Mouse (Mus musculus) urinary bladder, postnatal 36 days (tissue): ENCODE results near the gene Fry.
A peak's percentile ranks its signal among the peaks of the same experiment; 100 is the strongest.

Experiments used
- DNase-seq, 2 experiments: peaks; one replicate each; pipeline ENCODE4 v3.0.0; 2022; ENCODE audit warnings: low spot score in 2 of 2, mixed read lengths in 1 of 2

Fry gene

DNA sequence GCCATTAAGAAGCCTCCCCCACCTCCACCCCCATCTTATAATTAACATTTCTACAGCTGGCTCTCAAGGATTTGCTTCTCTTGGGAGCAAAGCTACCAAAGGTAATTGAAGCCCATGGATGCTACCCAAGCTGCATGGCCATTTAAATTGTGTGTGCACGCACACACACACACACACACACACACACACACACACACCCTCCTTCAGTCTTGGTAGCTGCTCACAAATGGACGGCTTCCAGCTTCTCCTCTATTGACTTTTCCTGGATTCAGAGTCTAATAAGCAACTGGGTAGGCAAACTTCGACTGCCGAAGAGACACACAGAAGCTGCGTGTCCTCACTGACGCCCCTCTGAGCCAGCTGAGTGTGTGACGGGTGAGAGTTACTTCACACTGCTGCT lies 11.7 kb downstream of the Fry start:
- DNase-seq: no peak

DNA sequence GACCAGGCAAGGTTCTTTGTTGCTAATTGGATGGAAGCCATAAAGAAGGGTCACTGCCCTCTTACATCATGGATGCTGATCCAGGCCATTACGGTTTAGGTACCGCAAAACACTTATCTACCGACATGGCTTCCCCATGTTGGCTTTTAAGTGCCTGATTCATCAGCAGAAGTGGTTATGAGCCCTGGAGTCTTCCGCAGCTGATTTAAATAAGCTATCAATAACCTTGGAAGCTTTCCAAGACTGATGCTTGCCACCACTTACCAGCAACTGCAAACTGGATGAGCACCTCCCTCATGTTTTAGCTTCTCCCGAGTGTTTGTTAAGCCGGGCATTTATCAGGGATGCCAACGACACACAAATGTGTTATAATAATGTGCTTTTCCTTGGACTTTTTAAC lies 12.7 kb downstream of the Fry start:
- no peak for DNase-seq

DNA sequence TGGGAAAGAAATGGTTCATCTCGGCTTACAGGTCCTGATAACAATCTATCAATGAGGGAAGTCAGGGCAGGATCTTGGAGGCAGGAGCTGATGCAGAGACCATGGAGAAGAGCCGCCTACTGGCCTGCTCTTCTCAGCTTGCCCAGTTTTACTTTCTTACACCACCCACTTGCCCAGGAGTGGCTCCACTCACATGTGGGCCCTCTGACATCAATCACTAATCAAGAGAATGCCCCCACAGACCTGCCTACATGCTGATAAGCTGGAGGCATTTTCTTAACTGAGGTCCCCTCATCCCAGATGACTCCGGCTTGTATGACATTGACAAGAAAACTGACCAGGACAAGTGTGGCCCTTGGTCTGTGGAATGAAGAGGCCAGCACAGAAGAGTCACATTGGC lies 16.2 kb downstream of the Fry start:
- no peak for DNase-seq

DNA sequence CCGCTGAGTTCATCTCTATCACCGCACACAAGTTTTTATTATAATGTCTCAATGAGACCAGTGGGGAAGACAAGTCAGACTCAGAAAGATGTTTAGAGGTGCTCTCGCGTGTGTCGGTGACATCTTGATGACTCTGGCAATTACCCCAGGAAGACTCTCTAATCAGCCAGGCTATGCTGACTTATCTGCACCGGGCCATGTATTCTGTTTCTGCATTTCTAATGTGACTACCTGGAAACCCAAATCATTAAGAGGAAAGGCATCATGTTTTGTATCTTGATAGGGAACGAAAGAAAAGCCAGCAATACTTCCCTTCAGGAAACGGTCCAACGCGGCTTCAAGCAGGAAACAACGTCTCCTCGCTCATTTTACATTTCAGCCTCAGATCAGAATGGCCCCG lies 17.1 kb downstream of the Fry start:
- DNase-seq: no peak

DNA sequence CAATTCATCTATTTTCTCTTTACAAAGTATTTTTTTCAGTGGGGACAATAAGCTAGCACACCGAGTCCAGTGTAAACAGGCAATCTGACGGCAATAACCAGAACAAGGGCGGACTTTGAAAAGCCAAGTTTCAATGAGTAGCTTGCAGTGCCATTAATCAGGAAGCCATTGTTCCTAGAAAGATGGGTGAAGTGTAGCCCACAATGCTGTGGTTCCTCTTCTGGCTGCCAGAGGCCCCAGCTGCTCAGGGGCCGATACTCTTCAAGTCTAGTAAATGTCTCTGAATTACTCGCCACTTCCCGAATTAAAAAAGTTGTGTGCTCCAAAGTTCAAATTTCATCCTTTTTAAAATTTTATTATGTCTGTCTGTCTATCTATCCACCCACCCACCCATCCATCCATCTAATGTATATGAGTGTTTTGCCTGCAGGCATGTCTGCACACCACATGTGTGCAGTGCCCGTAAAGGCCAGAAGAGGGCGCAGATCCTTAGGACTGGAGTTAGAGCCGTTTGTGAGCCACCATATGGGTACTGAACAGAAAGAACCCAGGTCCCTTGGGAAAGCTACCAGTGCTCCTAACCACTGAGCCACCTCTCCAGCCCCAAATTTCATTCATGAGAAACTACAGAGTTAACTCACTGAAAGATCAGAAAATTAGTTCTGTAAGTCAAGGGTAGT lies 19.5 kb downstream of the Fry start:
- DNase-seq: no peak

DNA sequence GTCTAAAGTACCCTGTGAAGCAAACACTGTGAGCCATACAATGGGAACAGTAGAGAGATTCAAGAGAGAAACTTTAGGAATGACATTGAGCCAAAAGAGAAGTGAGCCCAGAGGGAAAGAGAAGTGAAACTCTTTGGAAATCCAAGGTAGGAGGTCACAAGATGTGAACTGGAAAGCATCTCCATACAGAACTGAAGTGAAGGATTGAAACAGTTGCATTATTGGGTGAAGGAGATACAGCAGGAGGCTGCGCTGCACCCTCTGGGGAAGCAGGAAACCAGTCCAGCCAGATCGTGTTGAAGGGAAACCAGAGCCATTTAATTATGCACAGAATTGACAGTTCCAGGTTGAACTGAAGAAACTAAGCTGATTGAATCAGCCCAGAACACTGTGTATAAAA lies 22.1 kb downstream of the Fry start:
- no peak for DNase-seq

DNA sequence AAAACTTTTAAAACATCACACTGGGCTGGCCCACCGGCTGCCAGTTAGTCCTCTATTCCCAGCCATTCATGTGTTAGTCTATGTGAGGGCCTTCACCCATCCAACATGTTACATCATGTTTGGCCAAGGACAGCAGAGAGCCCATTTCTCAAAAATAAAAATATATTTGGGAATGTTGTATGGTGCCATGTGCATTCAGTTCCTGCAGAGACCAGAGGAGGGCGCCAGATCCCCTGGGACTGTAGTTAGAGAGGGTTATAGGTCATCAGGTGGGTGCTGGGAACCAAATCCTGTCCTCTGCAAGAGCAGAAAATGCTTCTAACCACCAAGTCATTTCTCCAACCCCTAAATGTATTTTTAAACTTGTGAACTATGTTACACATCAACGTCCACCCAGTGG lies 27.5 kb downstream of the Fry start:
- DNase-seq: no peak

DNA sequence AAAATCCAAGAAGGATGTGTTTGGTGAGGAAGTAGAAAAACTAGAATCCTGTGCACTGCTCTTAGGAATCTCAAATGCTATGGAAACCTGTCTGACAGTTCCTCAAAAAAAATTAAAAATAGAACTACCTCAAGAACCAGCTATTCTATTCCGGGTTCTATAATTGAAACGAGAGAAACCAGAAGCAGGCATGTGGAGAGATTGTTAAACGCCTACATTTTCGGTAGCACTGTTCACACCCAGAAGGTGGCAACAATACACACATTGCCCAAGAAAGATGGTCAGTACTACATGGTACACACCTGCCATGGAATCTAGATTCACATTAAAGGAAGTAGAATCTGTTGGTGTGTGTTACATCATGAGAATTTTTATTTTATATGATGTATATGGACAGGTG lies 28.2 kb downstream of the Fry start:
- no peak for DNase-seq

DNA sequence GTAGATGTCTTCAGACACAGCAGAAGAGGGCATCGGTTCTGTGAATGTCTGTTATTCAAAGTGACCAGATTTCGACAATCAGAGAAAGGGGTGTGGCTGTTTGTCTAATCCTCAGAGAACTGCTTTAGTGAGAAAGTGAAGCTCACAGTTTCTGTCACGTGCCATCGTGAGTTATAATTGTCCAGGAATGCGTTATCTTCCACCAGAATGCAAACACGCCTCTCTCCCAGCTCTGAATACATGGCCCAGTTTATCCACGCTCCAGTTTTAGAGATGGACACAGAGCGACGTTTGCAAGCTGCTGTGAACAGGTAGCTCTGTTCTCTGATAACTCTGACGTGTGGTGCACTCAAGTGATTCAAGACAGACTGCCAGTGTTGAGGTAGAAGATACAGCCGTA lies 31.3 kb downstream of the Fry start:
- no peak for DNase-seq

DNA sequence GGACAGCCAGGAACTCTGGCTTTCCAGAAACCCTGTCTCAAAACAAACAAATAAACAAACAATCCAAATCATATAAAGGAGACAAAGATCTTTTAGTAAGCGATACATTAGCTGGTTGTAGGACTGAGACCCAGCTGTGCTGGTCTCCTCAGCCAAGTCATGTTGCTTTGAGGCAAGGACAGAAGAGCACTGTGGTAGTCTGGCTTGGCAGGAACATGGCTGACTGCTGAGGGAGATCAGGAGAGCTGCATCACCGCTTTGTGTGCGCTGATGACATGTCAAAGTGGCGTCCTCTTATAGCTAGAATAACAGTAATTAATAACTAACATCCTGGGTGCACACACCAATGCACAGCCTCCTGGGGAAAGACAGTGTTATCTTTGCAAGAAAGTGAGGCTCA lies 32.5 kb downstream of the Fry start:
- no peak for DNase-seq

DNA sequence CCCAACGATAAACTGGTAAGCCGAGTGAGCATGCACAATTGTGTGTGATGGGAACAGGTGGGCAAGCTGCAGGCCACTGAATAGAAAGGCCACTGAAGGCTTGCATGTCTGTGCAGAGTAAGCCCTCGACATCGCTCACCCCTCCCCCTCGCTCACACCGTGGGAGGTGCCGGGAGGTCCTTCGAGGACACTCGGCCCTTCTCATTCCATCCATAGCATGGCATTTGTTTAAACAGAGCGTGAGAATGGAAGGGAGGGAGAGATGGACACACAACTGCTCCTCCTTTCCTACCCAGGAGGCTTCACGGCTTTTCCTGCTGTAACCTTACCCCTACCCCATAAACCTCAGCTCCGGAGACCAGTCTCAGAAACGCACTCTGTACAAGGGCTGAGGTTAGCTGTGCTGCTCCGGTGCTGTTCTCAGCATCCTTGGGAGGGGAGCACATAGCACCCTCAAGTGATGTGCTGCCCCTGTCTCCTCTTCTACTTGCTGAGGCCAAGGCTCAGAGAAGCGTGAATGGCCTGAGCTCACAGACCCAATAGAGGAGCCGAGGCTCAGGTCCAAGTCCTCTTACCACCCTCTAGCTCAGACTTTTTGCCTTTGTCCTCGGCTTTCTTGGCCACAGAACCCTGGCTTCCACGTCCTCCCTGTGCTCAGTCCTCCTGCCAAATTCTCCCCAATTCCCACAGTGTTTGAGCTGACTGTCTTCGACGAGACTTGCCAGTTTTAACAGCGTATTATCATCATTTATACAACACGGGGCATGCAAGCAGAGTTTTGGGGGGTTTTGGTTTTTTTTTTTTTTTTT lies 33.8 kb downstream of the Fry start:
- peak in 1 of 2 experiments; percentile 35 for DNase-seq

DNA sequence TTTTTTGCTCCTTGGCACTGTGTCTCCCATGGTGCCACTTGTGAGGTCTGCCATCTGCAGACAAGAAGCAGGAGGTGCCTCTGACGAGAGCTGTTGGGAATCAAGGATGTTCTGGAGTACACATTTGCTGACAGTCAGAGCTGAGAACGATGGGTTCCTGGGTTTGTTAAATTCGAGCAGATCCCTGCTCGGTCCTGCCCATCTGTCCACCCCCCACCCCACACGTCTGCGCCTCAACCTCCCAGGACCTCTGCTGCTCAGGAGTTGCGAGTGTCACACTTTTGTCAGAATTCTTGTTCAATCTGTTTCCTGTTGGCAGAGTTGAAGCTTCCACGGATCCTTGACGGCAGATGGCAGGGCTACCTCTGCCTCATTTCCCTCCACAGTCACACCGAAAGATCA lies 34.4 kb downstream of the Fry start:
- no peak for DNase-seq

DNA sequence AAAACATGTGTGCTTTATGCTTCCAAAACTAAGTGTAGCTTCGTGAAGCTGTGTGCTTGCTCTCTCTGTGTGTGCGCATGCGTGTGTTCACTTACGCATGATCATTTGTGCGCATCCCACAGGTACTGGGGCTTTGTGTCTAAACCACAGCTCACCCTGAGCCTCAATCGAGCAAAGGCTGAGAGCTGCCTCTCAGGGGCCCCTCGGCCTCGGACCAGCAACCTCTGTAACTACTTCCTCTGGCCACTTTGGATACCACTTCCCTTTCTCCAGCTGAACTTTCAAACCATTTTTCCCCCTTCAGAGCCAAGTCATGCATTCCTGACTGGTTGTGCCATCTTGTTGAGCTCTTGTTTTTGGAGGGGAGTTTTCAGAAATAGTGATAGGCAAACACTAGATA lies 36.9 kb downstream of the Fry start:
- no peak for DNase-seq

DNA sequence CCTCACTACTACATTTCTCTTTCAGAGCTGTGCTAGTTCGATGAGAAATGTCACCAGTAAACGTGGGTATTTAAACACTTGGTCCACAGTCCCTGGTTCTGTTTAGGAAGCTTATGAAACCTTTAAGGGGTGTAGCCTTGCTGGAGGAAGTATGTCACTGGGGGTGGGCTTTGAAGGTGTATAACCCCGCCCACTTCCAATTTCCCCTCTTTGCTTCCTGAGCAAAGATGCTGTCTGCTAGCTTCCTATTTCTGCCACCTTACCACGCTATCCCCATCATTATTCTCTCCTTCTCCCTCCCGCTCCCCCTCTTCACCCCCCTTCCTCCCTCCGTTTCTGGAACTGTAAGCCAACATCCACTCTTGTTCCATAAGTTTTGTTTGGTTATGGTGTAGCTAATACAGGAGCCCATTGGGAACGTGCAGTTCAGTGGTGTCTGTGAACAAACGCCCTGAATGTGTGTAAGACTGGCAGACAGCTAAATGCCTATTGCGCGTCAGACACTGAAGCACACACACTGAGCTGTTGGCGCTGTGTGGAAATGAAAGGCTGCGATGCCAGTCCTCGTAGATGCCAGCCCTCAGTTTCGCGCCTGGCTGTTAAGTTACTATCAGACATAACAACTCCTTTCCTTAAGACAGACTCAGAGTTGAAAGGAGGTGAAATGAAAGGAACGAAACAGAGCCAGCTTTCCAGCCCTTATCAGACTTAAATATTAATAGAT lies 37.8 kb downstream of the Fry start:
- DNase-seq: no peak

DNA sequence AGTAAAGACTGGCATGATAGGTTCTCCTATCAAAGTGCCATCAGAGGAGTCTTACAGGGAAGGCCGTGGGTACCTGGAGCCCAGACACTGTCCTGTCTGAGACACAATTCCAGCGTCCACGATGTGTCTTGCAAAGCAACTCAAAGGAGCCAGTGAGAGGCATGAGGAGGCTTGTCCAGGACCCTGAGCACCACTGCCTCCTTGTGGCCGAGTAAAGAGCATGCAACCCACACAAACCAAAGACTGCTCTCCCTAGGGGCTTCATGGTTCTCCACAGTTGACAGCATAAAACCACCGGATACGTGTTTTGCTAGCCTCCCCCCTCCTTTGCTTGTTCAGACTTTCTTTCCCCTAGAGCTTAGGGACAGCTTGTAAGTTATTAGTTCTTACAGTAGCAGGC lies 39.2 kb downstream of the Fry start:
- no peak for DNase-seq

DNA sequence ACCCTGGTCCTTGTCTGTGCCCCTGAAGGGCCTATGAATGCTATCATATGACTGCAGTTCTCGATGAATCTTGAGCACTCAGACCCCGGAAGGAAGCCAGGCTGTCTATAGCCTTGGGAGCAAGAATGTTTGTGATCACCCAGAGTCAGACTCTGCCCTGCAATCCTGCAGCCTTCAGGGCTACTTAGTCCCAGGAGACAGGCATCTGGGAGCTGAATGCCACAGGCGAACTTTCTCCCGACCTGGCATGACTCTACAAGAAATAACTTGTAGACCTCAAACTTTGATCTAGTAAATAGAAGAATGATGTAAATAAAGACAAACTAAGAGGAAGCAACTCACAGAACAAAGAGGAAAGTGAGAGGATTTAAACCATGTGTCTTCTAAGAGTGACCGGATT lies 40.7 kb downstream of the Fry start:
- DNase-seq: peak in 1 of 2 experiments; percentile 39

DNA sequence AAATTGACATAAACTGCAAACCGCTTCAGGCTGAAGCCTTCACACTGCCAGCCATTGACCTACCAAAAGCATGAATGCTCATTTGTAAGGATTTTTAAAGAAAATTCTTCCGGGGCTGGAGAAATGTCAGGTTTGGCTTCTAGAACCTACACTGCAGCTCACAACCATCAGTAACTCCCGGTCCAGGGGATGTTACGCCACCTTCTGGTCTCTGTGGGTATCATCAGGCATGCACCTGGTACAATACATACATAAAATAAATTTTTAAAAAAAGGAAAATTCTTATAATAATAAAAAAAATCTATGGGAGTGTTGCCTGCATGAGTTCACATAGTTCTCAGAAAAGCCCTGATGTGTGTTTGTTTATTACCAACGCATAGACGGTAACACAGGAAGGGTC lies 42.7 kb downstream of the Fry start:
- no peak for DNase-seq

DNA sequence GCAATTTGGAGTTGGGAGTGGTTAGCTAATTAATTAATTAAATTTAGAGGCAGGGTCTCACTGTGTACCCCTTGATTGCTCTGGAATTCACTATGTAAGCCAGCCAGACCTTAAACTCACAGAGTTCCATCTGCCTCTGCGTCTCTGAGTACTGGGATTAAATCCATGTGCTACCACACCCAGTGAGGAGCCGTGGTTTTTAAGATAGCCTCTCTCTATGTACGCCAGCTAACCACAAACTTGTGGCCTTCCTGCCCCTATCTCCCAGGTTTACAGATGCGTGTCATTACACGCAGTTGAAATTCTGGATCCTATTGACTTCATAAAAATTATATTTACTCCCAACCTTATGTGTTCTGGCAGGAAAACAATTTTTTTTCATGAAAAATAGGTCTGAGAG lies 43.5 kb downstream of the Fry start:
- DNase-seq: no peak

DNA sequence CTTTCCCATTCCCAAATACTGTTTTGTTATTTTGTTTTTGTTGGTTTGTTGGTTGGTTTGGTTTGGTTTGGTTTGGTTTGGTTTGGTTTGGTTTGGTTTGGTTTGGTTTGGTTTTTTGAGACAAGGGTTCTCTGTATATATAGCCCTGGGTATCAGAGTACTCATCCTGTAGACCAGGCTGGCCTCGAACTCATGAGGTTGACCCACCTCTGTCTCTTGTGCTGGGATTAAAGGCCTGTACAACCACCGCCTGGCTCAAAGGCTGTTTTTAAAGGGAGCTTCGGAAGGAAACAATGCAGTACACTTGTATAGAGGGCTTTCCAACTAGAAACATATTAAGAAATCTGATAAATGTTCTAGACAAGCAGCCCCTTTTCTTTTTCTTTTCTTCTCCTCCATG lies 46.2 kb downstream of the Fry start:
- no peak for DNase-seq

DNA sequence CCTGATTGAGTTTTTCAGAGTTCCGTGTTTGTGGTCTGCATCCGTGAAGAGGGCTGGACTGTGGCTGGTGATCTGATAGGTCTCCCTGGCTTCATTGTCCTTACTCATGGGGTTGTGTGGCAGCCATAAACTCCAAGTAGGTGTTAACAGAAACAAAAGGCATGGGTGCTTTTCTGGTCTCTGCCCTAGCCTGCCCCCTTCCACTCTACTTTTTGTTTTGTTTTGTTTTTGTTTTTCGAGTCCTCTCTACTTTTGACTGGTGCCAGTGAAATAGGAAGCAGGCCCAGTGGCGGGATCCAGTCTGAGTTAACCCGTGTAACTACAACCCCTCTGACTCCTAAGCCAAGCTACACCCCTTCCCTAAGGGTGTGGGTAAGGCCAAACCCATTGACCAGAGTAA lies 48.4 kb downstream of the Fry start:
- DNase-seq: no peak

DNA sequence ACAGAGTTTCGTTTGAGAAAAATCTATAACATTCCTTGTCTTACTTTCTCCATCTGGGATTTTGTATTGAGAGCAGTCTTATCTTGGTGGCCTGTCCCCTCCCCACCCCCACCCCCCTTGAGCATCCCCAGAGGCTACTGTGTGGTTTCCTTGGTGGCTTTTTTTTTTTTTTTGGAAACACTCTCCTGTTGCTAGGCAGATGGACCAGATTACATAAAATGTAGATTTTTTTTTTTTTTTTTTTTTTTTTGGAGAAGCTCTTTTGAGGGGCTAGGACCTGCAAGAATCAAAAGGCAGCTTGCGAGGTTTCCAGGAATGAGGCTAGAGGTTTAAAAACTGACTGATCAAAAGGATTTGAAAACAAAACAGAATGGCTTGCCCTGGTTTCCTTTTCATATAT lies 48.8 kb downstream of the Fry start:
- no peak for DNase-seq

DNA sequence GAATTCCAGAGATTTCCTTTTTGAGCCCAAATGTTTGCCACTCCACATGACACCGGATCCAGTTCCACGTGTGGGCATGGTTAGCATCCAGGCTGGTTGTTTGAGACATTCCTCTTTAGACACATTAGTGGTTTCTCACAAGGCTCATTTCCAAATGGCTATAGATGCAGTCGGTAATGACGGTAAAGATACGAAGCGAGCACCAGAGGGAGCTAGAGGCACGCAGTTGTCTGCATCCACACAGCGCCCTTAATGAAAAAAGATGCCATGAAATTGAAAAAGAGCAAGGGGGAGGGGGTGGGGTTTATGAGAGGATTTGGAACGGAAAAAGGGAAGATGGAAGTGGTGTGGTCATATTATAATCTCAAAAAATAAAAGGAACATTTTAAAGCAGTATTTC lies 50.3 kb downstream of the Fry start:
- DNase-seq: peak in 1 of 2 experiments; percentile 60

DNA sequence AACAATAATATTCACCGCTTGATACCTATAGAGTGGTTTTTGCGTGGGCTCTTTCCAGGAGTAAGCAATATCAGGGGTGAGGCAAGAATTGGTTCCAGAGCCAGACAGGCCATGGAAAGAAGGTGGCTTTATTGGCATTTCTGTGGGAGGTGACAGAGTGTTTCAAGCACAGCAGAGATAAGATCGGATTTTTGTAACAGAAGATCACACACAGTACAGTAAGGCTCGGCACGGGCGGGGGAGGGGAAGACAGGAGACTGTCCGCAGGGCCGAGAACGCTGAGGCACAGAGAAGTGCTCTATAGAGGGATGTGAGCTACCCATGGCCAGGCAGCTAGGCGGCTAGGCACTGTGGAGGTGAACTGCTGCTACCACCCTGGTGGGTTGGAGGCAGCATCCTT lies 53.1 kb downstream of the Fry start:
- DNase-seq: peak in 1 of 2 experiments; percentile 58
